Mouse (Mus musculus) spleen, adult 10 weeks (tissue): Measurements from ENCODE around the gene Trpm7. TPM values are rescaled to one million over a fixed set of nuclear protein-coding genes. Genes with fewer than 3 reads are reported as not detected.

Experiments
- polyA plus RNA-seq: library from polyadenylated mRNA; stranded (reverse); fragments of 350-450 nt; fragmentation: Illumina TruSeq; extraction: RNeasy Lipid Tissue Mini Kit (QIAGEN cat#74804); gene quantifications from one replicate; pipeline ENCODE4 v1.2.3, GENCODE M21; 2015; ENCODE audit warnings: low replicate concordance; ENCODE audit not compliant: insufficient read depth

Trpm7 gene
- polyA plus RNA-seq: 79.9 TPM

DNA sequence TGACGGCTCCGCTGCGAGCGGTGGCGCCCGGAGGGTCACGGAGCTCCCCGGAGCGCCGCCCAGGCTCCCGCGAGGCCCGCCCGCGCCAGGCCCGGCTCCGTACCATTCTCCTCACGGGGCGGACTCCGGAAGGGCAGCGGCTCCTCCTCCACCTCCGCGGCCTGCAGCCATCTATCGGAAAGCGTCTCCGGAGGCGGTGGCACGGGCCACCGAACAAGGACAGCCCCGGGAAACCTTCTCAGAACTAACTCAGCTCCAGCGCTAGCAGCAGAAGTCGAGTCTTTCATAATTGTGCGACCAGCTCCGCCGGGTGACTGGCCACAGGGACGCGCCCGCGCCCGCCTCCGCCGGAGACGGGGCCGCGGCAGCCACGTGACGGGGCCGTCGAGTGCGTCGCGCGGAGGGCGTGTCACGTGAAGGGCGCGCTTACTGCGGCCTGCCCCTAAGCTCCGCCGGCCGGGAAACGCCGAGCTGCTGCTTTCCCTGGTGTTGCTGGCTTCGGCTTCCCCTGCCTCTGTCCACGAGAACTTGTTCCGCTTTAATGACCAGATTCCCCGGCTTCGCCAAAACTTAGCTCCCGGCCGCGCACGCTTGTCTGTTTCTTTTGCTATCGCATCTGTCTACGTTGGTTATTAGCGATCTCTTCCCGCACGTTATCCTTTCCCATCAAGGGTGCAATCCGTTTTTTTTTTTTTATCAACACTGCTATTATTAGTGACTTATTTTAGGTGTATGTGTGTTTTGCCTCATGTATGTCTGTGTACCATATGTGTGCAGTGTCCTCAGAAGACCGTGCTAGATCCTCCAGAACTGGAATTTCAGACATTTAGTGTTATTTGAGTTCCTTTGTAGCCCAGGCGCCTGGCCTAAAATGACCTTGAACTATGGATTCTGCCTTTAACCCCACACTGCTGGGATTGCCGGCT lies at the start of gene Trpm7:
TSS of gene Trpm7 (minus strand) at position 360 of the 926 bp plus-strand sequence.

DNA sequence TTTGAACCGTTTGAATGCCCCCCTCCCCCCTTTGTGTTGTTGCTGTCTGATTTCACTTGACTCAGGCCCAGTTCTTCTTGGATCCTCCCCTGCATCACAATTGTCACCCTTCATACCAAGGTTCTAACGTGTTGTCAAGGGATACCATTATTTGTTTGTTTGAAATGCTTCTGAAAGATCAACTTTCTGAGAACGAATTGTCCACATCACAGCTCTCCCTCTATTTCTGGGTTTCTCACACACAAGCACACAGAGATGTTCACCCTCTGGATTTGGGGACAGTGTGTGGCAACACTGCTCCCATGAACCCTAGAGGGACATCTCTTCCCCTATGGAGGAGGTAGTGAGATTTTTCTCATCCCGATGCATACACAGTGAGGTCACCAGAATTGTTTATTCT lies 92.7 kb downstream of the Trpm7 start, which contains the start of gene Usp50:
TSS of gene Usp50 (minus strand) at position 101 of the 400 bp plus-strand sequence.

Other genes starting within 250 kb of the Trpm7 start
- gene Gabpb1, start 199.9 kb downstream of the Trpm7 start, polyA plus RNA-seq: 56.2 TPM
- gene Usp8, start 168.9 kb downstream of the Trpm7 start, polyA plus RNA-seq: 63.1 TPM
- gene Usp50, start 92.8 kb downstream of the Trpm7 start, polyA plus RNA-seq: not detected
- gene Sppl2a, start 57.0 kb upstream of the Trpm7 start, polyA plus RNA-seq: 96.5 TPM
- gene Ap4e1, start 132.5 kb upstream of the Trpm7 start, polyA plus RNA-seq: 25.6 TPM
- 63.3 TPM for gene Blvra, start 194.4 kb upstream of the Trpm7 start, polyA plus RNA-seq